In genomic region chr6:127440416-127441104, GRCm38 (mm10) we compare ENCODE assay signal across 10 mouse cellular contexts. TPM values are rescaled to one million over a fixed set of nuclear protein-coding genes. Genes with fewer than 3 reads are reported as not detected.
A peak's percentile ranks its signal among the peaks of the same experiment; 100 is the strongest.
DNase-seq lines count a peak whose midpoint lies in the region; ATAC-seq lines count a peak whose summit lies in the region.
"Had no signal": no experiment of that assay in that cellular context is flagged by ENCODE, and none has a peak within 500 bp of the region (broad histone marks: within the 10 kb centered on the region; RNA-seq: fewer than 3 reads in every experiment).

No protein-coding gene starts in this region.

- no peaks in the 10 kb centered on the region for H3K9me3 ChIP-seq in heart, embryonic 13.5 days
- H3K9me3 ChIP-seq in hindbrain, embryonic 15.5 days = no peaks in the 10 kb centered on the region
- H3K9me3 ChIP-seq in midbrain, embryonic 10.5 days (replicated peaks) = no peaks in the 10 kb centered on the region
- H3K9me3 ChIP-seq in kidney, embryonic 14.5 days (ENCODE audit: control insufficient read depth, low read length) = no peaks in the 10 kb centered on the region
- H3K9me3 ChIP-seq: liver, embryonic 15.5 days had no signal

- no peak for DNase-seq in heart, postnatal 10 days
- DNase-seq in midbrain, embryonic 10.5 days (ENCODE audit: low spot score) = peak; percentile 43
- DNase-seq in right cerebral cortex, postnatal 36 days (ENCODE audit: low spot score in 2 of 2) = peak; percentile 22 to 31
- DNase-seq in ovary, postnatal 14 days (ENCODE audit: low spot score) = no peak

- H3K4me3 ChIP-seq in heart, embryonic 13.5 days = no peak overlapping the region
- H3K4me3 ChIP-seq in hindbrain, embryonic 15.5 days = peak overlapping the region; percentile 13; the same call in 1 of the 2 replicates
- H3K4me3 ChIP-seq in midbrain, embryonic 10.5 days = peak overlapping the region; percentile 34; the same call in 1 of the 2 replicates
- no peak overlapping the region for H3K4me3 ChIP-seq in kidney, embryonic 14.5 days (ENCODE audit: low read length)
- H3K4me3 ChIP-seq: liver, embryonic 15.5 days had no signal

- no peak overlapping the region for H3K9ac ChIP-seq in heart, embryonic 13.5 days
- no peak overlapping the region for H3K9ac ChIP-seq in hindbrain, embryonic 15.5 days
- H3K9ac ChIP-seq in kidney, embryonic 14.5 days (ENCODE audit: low read depth, low read length) = no peak overlapping the region
- H3K9ac ChIP-seq: liver, embryonic 15.5 days had no signal

- intact Hi-C loops in heart, postnatal 10 days (cut with DNase I) = no loop called here

- H3K27me3 ChIP-seq in heart, embryonic 13.5 days (replicated peaks) = peaks cover 49% of the 10 kb centered on the region
- H3K27me3 ChIP-seq in hindbrain, embryonic 15.5 days = no peaks in the 10 kb centered on the region
- H3K27me3 ChIP-seq in midbrain, embryonic 10.5 days (ENCODE audit: low read depth, poor library complexity, severe bottlenecking) = peaks cover 8% of the 10 kb centered on the region
- no peaks in the 10 kb centered on the region for H3K27me3 ChIP-seq in kidney, embryonic 14.5 days (ENCODE audit: control insufficient read depth, insufficient read depth, low read length)
- H3K27me3 ChIP-seq: CH12.LX had no signal

- ATAC-seq in heart, embryonic 13.5 days (ENCODE audit: extremely low read depth, insufficient number of reproducible peaks, low FRiP score, low TSS enrichment) = no peak
- ATAC-seq in hindbrain, embryonic 15.5 days (ENCODE audit: low FRiP score, low read depth) = peak; percentile 94
- ATAC-seq in kidney, embryonic 14.5 days (ENCODE audit: low FRiP score, low TSS enrichment) = no peak
- ATAC-seq in inflammation-experienced regulatory T-cells, adult 6 months = no peak

- H3K4me1 ChIP-seq in heart, embryonic 13.5 days = peaks cover 22% of the 10 kb centered on the region
- H3K4me1 ChIP-seq in hindbrain, embryonic 15.5 days (replicated peaks) = peaks cover 15% of the 10 kb centered on the region
- peaks cover 61% of the 10 kb centered on the region for H3K4me1 ChIP-seq in midbrain, embryonic 10.5 days
- H3K4me1 ChIP-seq in kidney, embryonic 14.5 days (ENCODE audit: control insufficient read depth, insufficient read depth, low read length) = no peaks in the 10 kb centered on the region

- 35% methylated on average over 14 of the region's 14 CpGs for WGBS in heart, embryonic 13.5 days
- WGBS in hindbrain, embryonic 15.5 days = 29% methylated on average over 14 of the region's 14 CpGs
- WGBS in midbrain, embryonic 10.5 days = 40% methylated on average over 14 of the region's 14 CpGs
- WGBS in kidney, embryonic 14.5 days = 46% methylated on average over 14 of the region's 14 CpGs

- H3K27ac ChIP-seq in heart, embryonic 13.5 days (replicated peaks) = no peak overlapping the region
- peak overlapping the region; percentile 54 for H3K27ac ChIP-seq in hindbrain, embryonic 15.5 days (replicated peaks)
- H3K27ac ChIP-seq in midbrain, embryonic 10.5 days (replicated peaks) = peak overlapping the region; percentile 74
- H3K27ac ChIP-seq in kidney, embryonic 14.5 days (ENCODE audit: low read depth, low read length) = no peak overlapping the region
- H3K27ac ChIP-seq: liver, embryonic 15.5 days had no signal

- peak overlapping the region; percentile 33; the same call in 1 of the 2 replicates for H3K4me2 ChIP-seq in heart, embryonic 13.5 days
- H3K4me2 ChIP-seq in hindbrain, embryonic 15.5 days = peak overlapping the region; percentile 43
- H3K4me2 ChIP-seq in kidney, embryonic 14.5 days (replicated peaks; ENCODE audit: low read depth, low read length) = no peak overlapping the region
- H3K4me2 ChIP-seq: liver, embryonic 15.5 days had no signal

- no peaks in the 10 kb centered on the region for H3K36me3 ChIP-seq in heart, embryonic 13.5 days
- no peaks in the 10 kb centered on the region for H3K36me3 ChIP-seq in hindbrain, embryonic 15.5 days
- no peaks in the 10 kb centered on the region for H3K36me3 ChIP-seq in midbrain, embryonic 10.5 days
- no peaks in the 10 kb centered on the region for H3K36me3 ChIP-seq in kidney, embryonic 14.5 days (ENCODE audit: control insufficient read depth, insufficient read depth, low read length)
- H3K36me3 ChIP-seq: liver, embryonic 15.5 days had no signal

RNA-seq across cellular contexts. Expression of gene Parp11, which starts 6.1 kb away (rescaled TPM):
- polyA plus RNA-seq in heart, embryonic 13.5 days (2015; fragmentation: Nextera tagmentation; extraction: Ambion mirVana) = 17.0 and 18.7 TPM in 2 replicates
- total RNA-seq in heart, postnatal 10 days (2021) = 1 to 10 TPM; 8.5 to 10.0 TPM
- polyA plus RNA-seq in hindbrain, embryonic 15.5 days (2015; fragmentation: Nextera tagmentation; extraction: Ambion mirVana) = 73.9 and 75.0 TPM in 2 replicates
- 39.0 and 48.4 TPM in 2 replicates for polyA plus RNA-seq in midbrain, embryonic 10.5 days (2016; fragmentation: Nextera tagmentation; extraction: Ambion mirVana)
- 14.2 and 30.7 TPM in 2 replicates for polyA plus RNA-seq in kidney, embryonic 14.5 days (2014; fragmentation: Nextera tagmentation; extraction: Ambion mirVana)
- 10 to 100 TPM; 33.3 to 66.4 (median 57.1) TPM for polyA plus RNA-seq in inflammation-experienced regulatory T-cells, adult 6 months (2017; shearing (Covaris generic))

Comparison
In these comparisons a context has a peak if more than half of its experiments do, and no peak if none do; other contexts are left out.
1. H3K27ac ChIP-seq: peak in hindbrain, embryonic 15.5 days (single experiment) and midbrain, embryonic 10.5 days (single experiment); none in heart, embryonic 13.5 days (single experiment) and kidney, embryonic 14.5 days (single experiment).
2. H3K4me3 ChIP-seq: peak in hindbrain, embryonic 15.5 days (single experiment) and midbrain, embryonic 10.5 days (single experiment); none in heart, embryonic 13.5 days (single experiment) and kidney, embryonic 14.5 days (single experiment).
3. DNase-seq: peak in midbrain, embryonic 10.5 days (single experiment) and right cerebral cortex, postnatal 36 days (2 of 2); none in heart, postnatal 10 days (0 of 2) and ovary, postnatal 14 days (single experiment).